19 mouse cellular contexts compared by ENCODE assay signal in genomic region chr1:119681663-119682213, GRCm38 (mm10). TPM values are rescaled to one million over a fixed set of nuclear protein-coding genes. Genes with fewer than 3 reads are reported as not detected.
A peak's percentile ranks its signal among the peaks of the same experiment; 100 is the strongest.
DNase-seq lines count a peak whose midpoint lies in the region; ATAC-seq lines count a peak whose summit lies in the region.
"Had no signal": no experiment of that assay in that cellular context is flagged by ENCODE, and none has a peak within 500 bp of the region (broad histone marks: within the 10 kb centered on the region; RNA-seq: fewer than 3 reads in every experiment).

No protein-coding gene starts in this region.

- H3K27me3 ChIP-seq in forebrain, embryonic 11.5 days (ENCODE audit: control insufficient read depth, insufficient read depth, low read length) = no peaks in the 10 kb centered on the region
- no peaks in the 10 kb centered on the region for H3K27me3 ChIP-seq in forebrain, embryonic 10.5 days (ENCODE audit: poor library complexity, severe bottlenecking)
- H3K27me3 ChIP-seq in midbrain, embryonic 11.5 days (ENCODE audit: control insufficient read depth, insufficient read depth, low read length) = no peaks in the 10 kb centered on the region
- no peaks in the 10 kb centered on the region for H3K27me3 ChIP-seq in midbrain, embryonic 13.5 days
- no peaks in the 10 kb centered on the region for H3K27me3 ChIP-seq in forebrain, embryonic 14.5 days (replicated peaks; ENCODE audit: control insufficient read depth, insufficient read depth, low read length)
- H3K27me3 ChIP-seq: embryonic facial prominence, embryonic 12.5 days; heart, embryonic 15.5 days; hindbrain, embryonic 13.5 days had no signal

- no peak for DNase-seq in forebrain, embryonic 11.5 days (ENCODE audit: low spot score)
- DNase-seq in forebrain, embryonic 10.5 days (ENCODE audit: extremely low spot score, low spot score) = no peak
- peak; percentile 47 for DNase-seq in midbrain, embryonic 11.5 days (ENCODE audit: low spot score, missing footprints)
- DNase-seq in forebrain, embryonic 14.5 days (ENCODE audit: low spot score) = peak; percentile 61
- no peak for DNase-seq in adrenal gland, postnatal 36 days
- DNase-seq in right cerebral cortex, postnatal 25 days = no peak
- DNase-seq: adrenal gland, postnatal 10 days; cerebellum, adult 11-12 months; cerebellum, adult 9-10 months; cerebellum, postnatal 25 days; gastrocnemius, postnatal 14 days; heart, adult 2 months; heart, postnatal 14 days had no signal

- H3K27ac ChIP-seq in forebrain, embryonic 11.5 days (ENCODE audit: low read depth, low read length) = no peak overlapping the region
- no peak overlapping the region for H3K27ac ChIP-seq in forebrain, embryonic 10.5 days
- no peak overlapping the region for H3K27ac ChIP-seq in midbrain, embryonic 11.5 days (ENCODE audit: low read depth, low read length)
- H3K27ac ChIP-seq in midbrain, embryonic 13.5 days = no peak overlapping the region
- H3K27ac ChIP-seq in forebrain, embryonic 14.5 days (ENCODE audit: low read depth, low read length) = no peak overlapping the region
- H3K27ac ChIP-seq: embryonic facial prominence, embryonic 12.5 days; heart, adult 2 months; heart, embryonic 15.5 days; hindbrain, embryonic 13.5 days; hindbrain, postnatal 0 days had no signal

- H3K4me3 ChIP-seq in forebrain, embryonic 11.5 days (ENCODE audit: low read depth, low read length) = no peak overlapping the region
- no peak overlapping the region for H3K4me3 ChIP-seq in forebrain, embryonic 10.5 days
- H3K4me3 ChIP-seq in midbrain, embryonic 11.5 days (ENCODE audit: low read depth, low read length) = no peak overlapping the region
- no peak overlapping the region for H3K4me3 ChIP-seq in midbrain, embryonic 13.5 days (replicated peaks)
- no peak overlapping the region for H3K4me3 ChIP-seq in forebrain, embryonic 14.5 days (ENCODE audit: low read depth, low read length)
- H3K4me3 ChIP-seq: embryonic facial prominence, embryonic 12.5 days; heart, adult 2 months; heart, embryonic 15.5 days; hindbrain, embryonic 13.5 days had no signal

- H3K9ac ChIP-seq in forebrain, embryonic 11.5 days (ENCODE audit: low read length) = no peak overlapping the region
- no peak overlapping the region for H3K9ac ChIP-seq in midbrain, embryonic 11.5 days (ENCODE audit: low read length)
- H3K9ac ChIP-seq in midbrain, embryonic 13.5 days (replicated peaks) = no peak overlapping the region
- H3K9ac ChIP-seq in forebrain, embryonic 14.5 days (ENCODE audit: low read length) = no peak overlapping the region
- H3K9ac ChIP-seq: embryonic facial prominence, embryonic 12.5 days; heart, embryonic 15.5 days; hindbrain, embryonic 13.5 days had no signal

- H3K4me2 ChIP-seq in forebrain, embryonic 11.5 days (ENCODE audit: low read depth, low read length, severe bottlenecking) = no peak overlapping the region
- H3K4me2 ChIP-seq in midbrain, embryonic 11.5 days = no peak overlapping the region
- no peak overlapping the region for H3K4me2 ChIP-seq in midbrain, embryonic 13.5 days (replicated peaks)
- no peak overlapping the region for H3K4me2 ChIP-seq in forebrain, embryonic 14.5 days (ENCODE audit: low read length)
- H3K4me2 ChIP-seq: embryonic facial prominence, embryonic 12.5 days; heart, embryonic 11.5 days; heart, embryonic 15.5 days; hindbrain, embryonic 13.5 days had no signal

- no peaks in the 10 kb centered on the region for H3K9me3 ChIP-seq in forebrain, embryonic 11.5 days (ENCODE audit: control insufficient read depth, low read length)
- no peaks in the 10 kb centered on the region for H3K9me3 ChIP-seq in forebrain, embryonic 10.5 days
- no peaks in the 10 kb centered on the region for H3K9me3 ChIP-seq in midbrain, embryonic 11.5 days (ENCODE audit: control insufficient read depth, low read length)
- H3K9me3 ChIP-seq in midbrain, embryonic 13.5 days = no peaks in the 10 kb centered on the region
- H3K9me3 ChIP-seq in forebrain, embryonic 14.5 days (replicated peaks; ENCODE audit: control insufficient read depth, low read length) = no peaks in the 10 kb centered on the region
- H3K9me3 ChIP-seq: embryonic facial prominence, embryonic 12.5 days; heart, embryonic 15.5 days; hindbrain, embryonic 13.5 days had no signal

- H3K36me3 ChIP-seq in forebrain, embryonic 11.5 days (ENCODE audit: control insufficient read depth, insufficient read depth, low read length) = no peaks in the 10 kb centered on the region
- peaks cover 53% of the 10 kb centered on the region for H3K36me3 ChIP-seq in forebrain, embryonic 10.5 days (replicated peaks)
- 0 out of 2 replicates have a peak, but pooled peaks cover 3% of the 10 kb centered on the region for H3K36me3 ChIP-seq in midbrain, embryonic 11.5 days (ENCODE audit: control insufficient read depth, insufficient read depth, low read length)
- peaks cover 28% of the 10 kb centered on the region for H3K36me3 ChIP-seq in midbrain, embryonic 13.5 days
- peaks cover 26% of the 10 kb centered on the region for H3K36me3 ChIP-seq in forebrain, embryonic 14.5 days (ENCODE audit: control insufficient read depth, insufficient read depth, low read length)

- ATAC-seq in forebrain, embryonic 11.5 days (replicated peaks; ENCODE audit: low FRiP score) = peak; percentile 30
- ATAC-seq in midbrain, embryonic 11.5 days (ENCODE audit: low FRiP score) = no peak
- no peak for ATAC-seq in midbrain, embryonic 13.5 days
- peak; percentile 87 for ATAC-seq in forebrain, embryonic 14.5 days
- ATAC-seq: hindbrain, postnatal 0 days had no signal

- H3K4me1 ChIP-seq in forebrain, embryonic 11.5 days (replicated peaks; ENCODE audit: control insufficient read depth, insufficient read depth, low read length) = no peaks in the 10 kb centered on the region
- H3K4me1 ChIP-seq in forebrain, embryonic 10.5 days = no peaks in the 10 kb centered on the region
- no peaks in the 10 kb centered on the region for H3K4me1 ChIP-seq in midbrain, embryonic 11.5 days (ENCODE audit: control insufficient read depth, insufficient read depth, low read length)
- peaks cover 4% of the 10 kb centered on the region; the same call in 1 of the 2 replicates for H3K4me1 ChIP-seq in midbrain, embryonic 13.5 days (replicated peaks)
- H3K4me1 ChIP-seq in forebrain, embryonic 14.5 days (ENCODE audit: control insufficient read depth, insufficient read depth, low read length) = no peaks in the 10 kb centered on the region
- H3K4me1 ChIP-seq: embryonic facial prominence, embryonic 12.5 days; heart, embryonic 15.5 days; hindbrain, embryonic 13.5 days had no signal

- 45% methylated on average over 2 of the region's 2 CpGs for WGBS in forebrain, embryonic 11.5 days
- 80% methylated on average over 2 of the region's 2 CpGs for WGBS in forebrain, embryonic 10.5 days
- 73% methylated on average over 2 of the region's 2 CpGs for WGBS in midbrain, embryonic 11.5 days
- WGBS in midbrain, embryonic 13.5 days = 63% methylated on average over 2 of the region's 2 CpGs
- 15% methylated on average over 2 of the region's 2 CpGs for WGBS in forebrain, embryonic 14.5 days

RNA-seq across cellular contexts. Expression of gene Epb41l5, which starts 32.9 kb away (rescaled TPM):
- 53.3 and 54.2 TPM in 2 replicates for polyA plus RNA-seq in forebrain, embryonic 11.5 days (2014; fragmentation: Nextera tagmentation; extraction: Ambion mirVana)
- 49.2 and 51.4 TPM in 2 replicates for polyA plus RNA-seq in forebrain, embryonic 10.5 days (2016; fragmentation: Nextera tagmentation; extraction: Ambion mirVana)
- polyA plus RNA-seq in midbrain, embryonic 11.5 days (2014; fragmentation: Nextera tagmentation; extraction: Ambion mirVana) = 48.9 and 50.0 TPM in 2 replicates
- 24.2 and 25.4 TPM in 2 replicates for polyA plus RNA-seq in midbrain, embryonic 13.5 days (2015; fragmentation: Nextera tagmentation; extraction: Ambion mirVana)
- 16.8 and 17.9 TPM in 2 replicates for polyA plus RNA-seq in forebrain, embryonic 14.5 days (2014; fragmentation: Nextera tagmentation; extraction: Ambion mirVana)
- total RNA-seq in adrenal gland, postnatal 36 days (2021) = 10 to 100 TPM in 1 of 2 experiments, 1 to 10 TPM in 1; 9.1 to 11.9 TPM

Comparison
In these comparisons a context has a peak if more than half of its experiments do, and no peak if none do; other contexts are left out.
1. DNase-seq: peak in midbrain, embryonic 11.5 days (single experiment) and forebrain, embryonic 14.5 days (single experiment); none in forebrain, embryonic 11.5 days (single experiment), forebrain, embryonic 10.5 days (single experiment), adrenal gland, postnatal 36 days (0 of 2) and right cerebral cortex, postnatal 25 days (single experiment).
2. ATAC-seq: peak in forebrain, embryonic 11.5 days (single experiment) and forebrain, embryonic 14.5 days (single experiment); none in midbrain, embryonic 11.5 days (single experiment) and midbrain, embryonic 13.5 days (single experiment).